Mouse (Mus musculus) c-Kit-positive CD71-negative TER-119-negative erythroid progenitor cells, embryonic 14.5 days (primary cell): ENCODE data around the gene Slc38a3.

Experiments used
- DNase-seq: peaks from one replicate; pipeline ENCODE4 v3.0.0-alpha.2; 2013; ENCODE audit warnings: low read depth

The Slc38a3 gene

DNA sequence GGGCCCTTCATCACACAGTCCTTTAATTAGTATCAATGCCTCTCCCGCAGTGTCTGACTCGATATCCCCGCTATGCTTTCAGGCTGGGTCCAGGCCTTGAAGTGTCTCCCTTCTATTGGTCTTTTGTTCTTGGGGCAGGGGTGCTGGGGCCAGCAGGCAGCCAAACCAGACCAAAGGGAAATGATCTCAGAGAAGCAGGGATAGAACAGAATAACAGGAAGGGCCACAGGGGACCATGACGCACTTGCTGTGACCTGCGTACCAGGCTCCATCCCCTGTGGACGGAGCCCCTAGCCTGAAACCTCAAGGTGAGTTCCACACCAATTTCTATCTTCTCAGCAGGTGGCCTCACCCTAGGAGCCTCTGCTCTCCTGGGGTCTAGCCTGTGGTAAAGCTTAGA lies 51.2 kb downstream of the Slc38a3 start:
- no peak for DNase-seq

DNA sequence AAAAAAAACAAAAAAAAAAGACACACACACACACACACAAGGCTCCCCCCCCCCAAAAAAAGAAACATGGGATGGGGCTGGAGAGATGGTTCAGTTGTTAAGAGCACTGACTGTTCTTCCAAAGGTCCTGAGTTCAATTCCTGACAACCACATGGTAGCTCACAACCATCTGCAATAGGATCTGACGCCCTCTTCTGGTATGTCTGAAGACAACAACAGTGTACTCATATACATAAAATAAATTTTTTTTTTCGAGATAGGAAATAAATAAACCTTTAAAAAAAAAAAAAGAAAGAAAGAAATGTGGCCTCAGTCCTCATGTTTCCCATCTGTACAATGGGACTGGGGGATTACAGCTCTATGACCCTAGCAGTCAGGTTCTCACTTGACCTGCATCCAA lies 51.9 kb downstream of the Slc38a3 start:
- DNase-seq = no peak

DNA sequence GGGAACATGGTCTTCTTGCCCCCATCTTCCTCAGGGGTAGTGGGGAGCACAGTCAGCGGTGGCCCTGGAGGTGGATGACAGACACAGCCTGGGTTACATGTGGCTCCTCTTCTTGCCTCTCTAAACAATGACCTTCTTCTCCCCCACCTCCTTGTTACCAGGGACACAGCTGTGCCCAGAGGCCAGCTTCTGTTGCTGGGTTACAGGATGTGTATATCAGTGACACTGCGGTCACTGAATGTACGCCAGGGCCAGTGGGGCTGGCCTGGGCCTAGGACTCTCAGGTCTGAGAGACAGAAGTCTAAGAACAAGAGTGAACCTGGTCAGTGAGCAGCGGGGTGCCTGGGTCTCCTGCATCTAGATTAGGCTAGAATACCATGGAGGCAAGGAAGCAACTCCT lies 54.3 kb downstream of the Slc38a3 start:
- DNase-seq = no peak

DNA sequence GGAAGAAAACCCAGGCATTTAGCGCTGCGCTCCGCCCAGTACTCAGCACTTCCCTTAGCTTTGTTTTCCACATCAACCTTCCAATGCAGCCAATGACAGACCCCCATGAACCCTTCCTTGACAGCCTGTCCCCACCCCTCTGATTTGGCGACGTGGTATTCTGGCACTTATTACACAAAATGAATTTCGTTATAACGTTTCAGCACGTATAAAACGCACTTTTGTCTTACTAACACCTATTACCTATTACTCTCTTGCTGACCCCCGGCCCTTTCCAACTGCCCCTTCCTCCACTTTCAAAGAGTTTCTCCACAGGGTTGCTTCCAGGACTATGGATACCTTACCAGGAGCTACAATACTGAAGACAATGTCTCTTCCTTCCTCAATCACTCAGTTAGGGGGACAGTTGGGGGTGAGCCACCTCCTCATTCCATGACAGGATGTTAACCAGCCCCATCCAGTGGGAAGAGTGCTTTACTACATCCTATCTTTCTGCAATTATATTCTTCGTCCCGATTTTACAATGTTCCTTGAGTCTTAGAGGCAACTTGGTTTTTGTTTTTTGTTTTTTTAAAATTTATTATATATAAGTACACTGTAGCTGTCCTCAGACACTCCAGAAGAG lies 56.3 kb downstream of the Slc38a3 start:
- no peak for DNase-seq

DNA sequence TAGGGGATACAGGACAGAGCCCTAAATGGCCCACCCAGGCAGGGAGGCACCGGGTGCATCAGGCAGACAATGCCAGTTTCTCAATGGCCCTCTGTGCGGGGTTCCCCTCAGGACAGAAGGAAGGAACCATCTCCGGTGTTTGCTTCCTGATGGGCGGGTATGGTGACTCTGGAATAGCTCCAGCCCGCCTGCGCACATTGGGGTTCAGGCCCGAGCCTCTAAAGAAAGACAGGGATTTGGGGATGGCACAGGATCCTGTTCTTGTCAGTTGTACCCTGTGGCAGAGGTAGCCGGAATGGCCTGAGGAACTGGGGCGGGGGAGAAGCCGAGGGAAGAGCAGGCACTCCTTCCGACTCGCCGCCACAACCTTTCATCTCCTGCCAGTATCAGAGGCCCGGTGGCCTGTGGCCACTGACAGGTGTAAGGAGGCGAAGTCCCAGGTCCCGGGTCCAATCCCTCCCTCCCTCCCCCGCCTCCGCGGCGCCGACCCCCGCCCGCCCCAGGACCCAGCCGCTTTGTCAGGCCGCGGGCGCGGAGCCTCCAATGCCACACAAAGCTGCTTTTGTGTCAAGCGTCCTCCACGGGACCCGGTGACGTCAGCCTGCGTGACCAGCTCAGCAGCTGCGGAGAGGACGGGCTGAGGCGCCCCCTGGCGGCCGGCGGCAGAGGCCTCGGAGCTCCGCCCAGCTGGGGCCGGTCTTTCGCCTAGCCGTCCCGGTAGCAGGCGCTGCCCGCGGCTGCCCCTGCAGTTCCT lies 57.0 kb downstream of the Slc38a3 start:
- DNase-seq = peak; percentile 95

DNA sequence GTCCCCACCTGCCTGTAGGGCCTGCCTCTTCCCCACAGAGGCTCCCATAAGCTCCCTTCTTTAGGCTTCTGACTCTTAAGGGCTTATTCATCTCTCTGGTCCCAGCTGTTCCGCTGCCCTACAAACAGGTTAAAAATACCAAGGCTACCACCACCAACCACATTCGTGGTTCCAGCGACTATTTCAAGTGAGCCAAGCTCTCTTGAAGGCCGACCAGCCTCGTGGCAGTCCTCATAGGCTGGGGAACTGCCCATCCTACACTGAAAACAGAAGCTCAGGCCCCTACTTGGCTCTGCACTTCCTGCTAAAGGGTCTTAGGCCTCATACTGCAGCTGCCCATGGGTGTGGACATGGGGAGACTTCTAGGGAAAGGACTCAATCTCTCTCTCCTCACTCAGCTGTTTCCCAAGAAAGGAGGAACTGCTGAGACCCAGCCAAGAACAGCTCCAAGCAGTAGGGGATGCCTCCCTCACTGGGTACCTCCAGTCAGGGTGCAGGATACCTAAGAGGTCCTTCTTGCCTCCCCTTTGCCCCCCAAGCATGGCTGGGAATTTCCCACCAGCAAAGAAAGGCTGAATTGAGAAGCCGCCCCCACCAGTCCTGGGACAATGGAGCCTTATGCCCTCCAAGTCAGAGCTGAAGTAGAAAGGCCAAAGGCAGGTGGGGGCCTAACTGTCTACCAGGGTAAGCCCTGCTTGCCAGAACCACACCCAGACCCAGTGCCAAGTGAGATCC lies 57.7 kb downstream of the Slc38a3 start:
- DNase-seq = no peak

DNA sequence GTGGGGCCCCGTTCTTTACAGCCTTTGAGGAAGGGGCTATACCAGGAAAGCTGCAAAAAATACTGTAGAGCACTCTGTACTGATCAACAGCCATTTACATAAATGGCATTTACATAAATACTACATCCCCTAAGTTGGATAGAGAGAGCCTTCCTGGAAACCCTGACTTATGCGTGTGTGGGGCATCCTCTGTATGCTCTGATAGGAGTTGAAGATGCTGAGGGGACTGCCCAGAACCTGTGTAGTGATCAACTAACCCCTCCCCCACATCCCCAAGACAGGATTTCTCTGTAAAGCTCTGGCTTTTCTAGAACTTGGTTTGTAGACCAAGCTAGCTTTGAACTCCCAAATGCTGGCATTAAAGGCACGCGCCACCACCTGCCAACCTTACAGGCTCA lies 59.9 kb downstream of the Slc38a3 start:
- DNase-seq = no peak

DNA sequence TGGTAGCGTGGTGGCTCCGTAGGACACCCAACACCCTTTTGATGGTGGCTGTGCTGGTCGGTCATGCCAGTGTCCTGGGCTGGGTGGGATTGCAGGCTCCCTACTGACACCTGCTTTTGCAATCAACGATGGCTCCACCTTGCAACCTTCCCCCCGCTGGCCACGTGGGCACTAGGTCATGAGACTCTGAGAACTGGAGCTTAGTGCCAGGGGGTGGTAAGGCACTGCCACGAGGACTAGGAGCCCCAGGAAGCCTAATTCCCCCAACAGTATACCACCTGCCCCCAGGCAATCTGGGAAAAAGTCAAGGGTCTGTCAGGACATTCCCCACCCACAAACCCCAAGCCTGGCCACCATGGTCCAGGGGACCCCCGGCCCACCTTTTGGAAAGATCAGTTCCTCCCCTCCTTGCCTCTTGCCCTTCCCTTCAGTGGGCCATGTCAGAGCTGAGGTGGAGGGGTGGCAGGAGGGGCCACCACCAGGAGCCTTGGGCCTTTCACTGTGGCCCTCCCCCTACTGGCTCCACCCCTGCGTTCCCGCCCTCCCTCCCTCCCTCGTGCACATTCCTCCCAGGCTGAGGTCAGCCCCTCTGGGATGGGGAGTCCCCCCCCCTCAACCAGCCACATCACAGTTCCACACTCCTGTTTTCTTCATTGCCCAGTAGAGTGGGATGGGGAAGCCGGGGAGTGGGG lies 60.4 kb downstream of the Slc38a3 start, which contains the start of gene Sema3b:
Sema3b (minus strand) TSS at position 489 of the 692 bp plus-strand sequence.
- DNase-seq = no peak

DNA sequence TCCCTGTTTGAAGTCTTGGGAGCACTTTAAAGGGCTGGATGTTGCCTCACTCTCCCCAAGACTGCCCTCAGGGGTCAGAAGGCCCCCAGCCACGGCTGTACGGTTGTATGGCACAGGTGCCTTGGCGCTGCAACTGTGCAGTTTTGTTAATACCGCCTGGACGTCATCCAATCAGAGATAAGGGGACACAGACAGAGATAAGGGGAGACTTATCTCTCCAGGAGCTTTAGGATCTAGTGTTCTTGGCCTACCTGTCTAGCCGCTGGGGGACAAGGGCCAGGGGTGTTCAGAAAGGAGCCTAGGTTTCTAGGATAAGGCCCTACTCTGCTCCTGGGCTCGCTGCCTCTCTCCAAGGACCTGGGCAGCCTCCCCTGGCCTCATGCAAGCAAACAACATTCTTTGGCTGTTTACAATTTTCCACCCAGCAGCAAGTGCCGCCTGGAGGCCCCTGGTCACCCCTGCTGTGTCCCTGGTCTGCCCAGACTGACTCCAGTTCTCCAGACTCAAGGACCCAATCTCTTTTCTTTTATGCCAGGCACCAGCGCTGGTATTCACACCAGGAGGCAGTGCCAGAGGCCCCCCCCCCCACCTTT lies 61.6 kb downstream of the Slc38a3 start:
- no peak for DNase-seq

DNA sequence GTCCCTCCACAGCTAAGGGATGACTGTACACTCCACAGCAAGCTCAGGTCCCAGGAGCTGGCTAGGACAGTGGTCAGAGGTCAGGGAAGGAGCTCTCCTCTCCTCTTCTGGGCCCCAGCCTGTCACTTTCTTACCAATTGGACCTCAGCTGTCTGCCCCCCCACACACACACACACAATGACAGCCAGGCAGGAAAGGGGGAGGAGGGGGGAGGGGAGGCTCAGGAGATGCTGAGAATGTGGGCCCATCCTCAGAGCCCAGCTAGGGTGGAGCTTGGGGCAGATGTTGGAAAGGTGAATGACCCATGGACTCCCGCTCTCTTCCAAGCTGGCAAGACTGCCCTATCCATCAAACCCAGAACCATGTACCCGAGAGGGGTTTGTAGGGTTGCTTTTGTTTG lies 62.3 kb downstream of the Slc38a3 start:
- DNase-seq = no peak

DNA sequence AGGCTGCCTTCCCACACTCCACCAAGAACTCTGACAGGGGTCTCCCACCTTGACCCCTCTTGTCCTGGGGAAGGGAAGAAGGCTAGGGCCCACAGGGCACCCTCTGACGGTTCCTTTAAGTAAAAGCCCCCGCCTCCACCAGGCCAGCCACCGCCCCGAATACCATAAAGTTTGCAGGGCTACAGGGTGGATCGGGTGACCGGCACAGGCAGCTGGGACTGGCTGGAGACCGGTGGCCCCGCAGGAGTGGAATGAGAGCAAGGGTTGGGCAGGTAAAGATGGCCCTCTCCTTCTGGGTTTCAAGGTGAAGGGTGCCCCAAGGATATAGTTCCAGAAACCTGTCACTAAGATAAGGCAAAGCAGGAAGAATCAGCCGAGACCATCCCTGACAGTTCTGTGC lies 62.7 kb downstream of the Slc38a3 start:
- DNase-seq = no peak

DNA sequence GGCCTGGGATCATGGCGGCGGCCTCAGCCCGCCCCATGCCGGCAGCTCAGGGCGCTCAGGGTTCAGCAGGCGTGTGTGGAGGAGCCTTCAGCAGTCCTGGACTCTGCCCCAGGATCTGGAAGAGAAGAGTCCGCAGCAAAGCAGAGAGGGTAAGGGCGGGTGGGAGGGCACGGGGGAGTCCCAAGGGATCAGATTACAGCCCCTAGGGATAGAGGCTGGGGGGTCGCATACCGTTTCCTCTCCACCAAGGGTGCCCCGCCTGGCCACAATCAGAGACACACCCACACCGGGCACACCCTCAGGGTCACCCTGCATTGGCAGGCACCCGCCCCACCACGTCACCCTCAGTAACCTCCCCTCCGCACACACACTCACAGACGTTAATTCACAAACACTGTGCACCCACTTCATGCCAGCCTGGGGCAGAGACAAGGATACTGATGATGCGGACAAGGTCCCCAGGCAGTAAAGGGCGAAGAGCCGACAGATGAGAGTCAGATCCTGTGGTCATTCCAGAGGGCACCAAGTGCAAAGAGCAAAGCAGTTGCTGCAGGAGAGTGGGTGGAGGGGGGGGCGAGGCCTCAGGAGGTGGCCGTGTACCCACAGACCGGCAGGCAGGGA lies 64.2 kb downstream of the Slc38a3 start:
- no peak for DNase-seq

DNA sequence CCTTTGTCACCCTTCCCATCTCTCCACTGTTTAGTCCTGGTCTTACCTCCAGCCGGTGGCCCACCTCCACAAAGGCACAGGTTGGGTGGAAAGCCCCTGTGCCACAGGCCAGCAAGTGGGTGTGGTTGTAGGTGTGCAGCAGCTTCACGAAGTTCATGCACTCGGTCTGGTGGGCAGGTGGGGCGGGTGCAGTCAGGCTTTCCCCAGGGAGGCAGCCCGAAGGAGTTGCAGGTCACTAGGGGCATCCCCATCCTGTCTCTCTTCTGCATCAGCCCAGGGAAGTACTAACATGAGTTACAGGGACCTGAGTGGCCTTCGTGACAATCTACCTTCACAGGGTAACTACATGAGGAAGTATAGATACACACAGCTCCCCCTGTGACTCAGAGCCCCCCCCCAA lies 66.1 kb downstream of the Slc38a3 start:
- DNase-seq = no peak

DNA sequence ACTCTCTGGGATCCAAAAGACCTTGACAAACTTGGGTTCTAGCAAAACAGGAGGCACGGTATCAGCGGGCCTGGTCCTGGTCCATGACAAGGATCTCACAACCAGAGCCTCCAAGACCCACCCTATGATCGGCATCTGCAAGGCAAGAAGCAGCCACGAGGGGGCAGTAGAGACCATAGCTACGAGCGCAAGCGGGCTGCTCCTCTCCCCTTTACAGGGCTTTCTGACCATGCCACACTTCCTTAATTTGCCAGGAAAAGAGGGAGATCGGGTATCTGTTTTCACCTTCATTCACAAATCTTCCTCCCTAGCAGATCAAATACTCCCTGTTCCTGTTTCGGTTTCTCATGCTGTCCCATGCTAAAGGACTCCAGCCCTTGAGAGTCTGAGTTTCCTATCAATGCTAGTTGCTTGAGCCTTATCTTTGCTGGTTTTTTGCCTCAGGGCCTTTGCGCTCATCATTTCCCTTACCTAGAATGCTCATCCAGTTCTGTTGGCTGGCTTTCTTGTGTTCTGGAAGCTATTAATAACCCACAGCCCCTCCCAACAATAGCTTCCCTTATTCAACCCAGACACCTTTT lies 67.2 kb downstream of the Slc38a3 start:
- DNase-seq = peak; percentile 90

DNA sequence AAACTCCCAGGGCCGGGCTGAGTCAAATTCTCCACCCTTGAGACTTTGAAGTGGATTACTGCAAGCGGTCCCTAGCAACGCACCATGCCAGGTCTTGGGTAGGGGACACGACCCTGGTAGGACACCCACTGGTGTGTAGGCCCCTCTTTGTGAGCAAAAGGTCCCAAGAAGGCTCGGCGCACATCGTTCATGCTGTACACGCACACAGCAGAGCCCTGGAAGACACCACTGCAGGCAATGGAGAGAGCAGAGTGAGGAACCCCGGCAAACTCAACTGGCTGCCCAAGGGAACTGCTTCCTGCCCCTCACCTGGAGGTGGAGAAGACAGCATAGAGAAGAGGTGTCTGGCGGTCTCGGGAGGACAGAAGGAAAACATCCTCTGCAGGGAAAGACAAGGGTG lies 68.1 kb downstream of the Slc38a3 start:
- no peak for DNase-seq

DNA sequence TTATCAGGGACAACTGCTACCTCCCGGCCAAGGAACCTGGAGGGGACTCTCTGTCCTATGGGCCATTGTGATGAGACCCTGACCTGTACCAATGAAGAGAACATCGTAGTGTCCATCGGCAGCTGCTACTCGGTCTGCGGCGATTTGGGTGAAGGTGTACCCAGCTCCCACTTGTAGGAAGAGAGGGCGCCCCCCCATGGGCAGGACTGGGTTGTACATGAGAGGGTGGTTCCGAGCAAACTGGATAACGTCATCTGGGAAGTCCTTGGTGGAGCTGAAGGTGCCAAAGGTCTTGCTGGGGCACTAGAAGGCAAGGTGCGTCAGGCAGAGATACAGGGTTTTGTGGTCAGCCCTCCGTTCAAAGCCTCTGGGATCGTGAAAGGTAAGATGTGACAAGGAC lies 68.6 kb downstream of the Slc38a3 start:
- DNase-seq = no peak
